In the genomic region with DNA sequence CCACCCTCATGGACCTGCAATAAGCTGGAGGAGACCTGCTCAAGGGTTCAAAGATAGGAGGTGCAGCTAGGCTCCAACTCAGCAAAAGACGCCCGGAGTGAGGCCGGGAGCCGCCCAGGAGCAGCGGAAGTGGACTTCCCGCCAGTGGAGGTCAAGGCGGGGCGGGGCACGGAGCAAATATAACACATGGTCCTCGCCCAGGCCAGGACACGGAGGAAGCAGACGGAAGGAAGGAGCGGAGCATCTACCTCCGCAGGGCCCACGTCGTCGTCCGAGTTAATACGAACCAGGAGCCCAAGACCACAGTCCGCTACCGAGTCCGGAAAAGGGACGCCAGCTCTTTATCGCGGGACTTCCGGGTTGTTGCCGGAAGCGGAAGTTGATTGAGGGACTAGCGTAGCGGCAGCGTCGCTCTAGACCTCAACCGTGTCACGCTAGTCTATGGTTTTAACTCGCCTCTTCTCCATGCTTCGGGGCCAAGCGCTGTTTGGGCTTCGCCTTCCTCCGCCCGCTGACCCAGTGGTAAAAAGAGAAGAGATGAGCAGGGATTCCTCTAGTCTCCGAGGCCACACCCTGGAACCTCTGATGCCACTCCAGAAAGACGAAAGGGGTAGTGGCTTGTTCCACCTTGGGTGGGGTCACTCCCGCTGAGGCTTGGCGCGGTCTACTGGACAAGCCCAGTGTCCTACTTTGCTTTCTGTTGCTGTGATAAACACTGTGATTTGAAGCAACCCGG, we compare ENCODE assay signal across 8 mouse cellular contexts. TPM values are rescaled to one million over a fixed set of nuclear protein-coding genes. Genes with fewer than 3 reads are reported as not detected.
DNase-seq lines count a peak whose midpoint lies in the region; ATAC-seq and TF ChIP-seq lines count a peak whose summit lies in the region.

No protein-coding gene starts in this region.

- no peaks in the 10 kb centered on the region for H3K27me3 ChIP-seq in MEL (ENCODE audit: control insufficient read depth in 1 of 2, insufficient read depth in 2 of 2, low read length in 2 of 2)
- no peaks in the 10 kb centered on the region for H3K27me3 ChIP-seq in cerebellum, adult 2 months (ENCODE audit: control insufficient read depth, insufficient read depth, low read length)
- no peaks in the 10 kb centered on the region for H3K27me3 ChIP-seq in forebrain, postnatal 0 days (ENCODE audit: insufficient read depth, low read length)
- H3K27me3 ChIP-seq in lung, embryonic 15.5 days: no peaks in the 10 kb centered on the region

- peaks cover 0 to 4% of the 10 kb centered on the region in 2 experiments; a peak in 1 of 4 replicates for H3K36me3 ChIP-seq in MEL (ENCODE audit: control insufficient read depth in 1 of 2, insufficient read depth in 2 of 2, low read length in 2 of 2)
- H3K36me3 ChIP-seq in forebrain, postnatal 0 days (ENCODE audit: insufficient read depth): no peaks in the 10 kb centered on the region
- no peaks in the 10 kb centered on the region for H3K36me3 ChIP-seq in lung, embryonic 15.5 days

- ATAC-seq in forebrain, postnatal 0 days: peak; percentile 97
- peak; percentile 92 for ATAC-seq in lung, embryonic 15.5 days (ENCODE audit: borderline replicate concordance, extremely low read depth, low FRiP score, low TSS enrichment)

- H3K9me3 ChIP-seq in MEL (replicated peaks; ENCODE audit: insufficient read depth, low read length): no peaks in the 10 kb centered on the region
- no peaks in the 10 kb centered on the region for H3K9me3 ChIP-seq in forebrain, postnatal 0 days (ENCODE audit: low read length)
- no peaks in the 10 kb centered on the region for H3K9me3 ChIP-seq in lung, embryonic 15.5 days

- no peaks in the 10 kb centered on the region; a peak in 1 of 4 replicates for H3K4me1 ChIP-seq in MEL (ENCODE audit: control insufficient read depth in 1 of 2, insufficient read depth in 2 of 2, low read length in 2 of 2)
- H3K4me1 ChIP-seq in cerebellum, adult 2 months (ENCODE audit: control insufficient read depth, insufficient read depth, low read length): peaks cover 19% of the 10 kb centered on the region
- H3K4me1 ChIP-seq in forebrain, postnatal 0 days (ENCODE audit: insufficient read depth): peaks cover 5% of the 10 kb centered on the region; the same call in 1 of the 2 replicates
- H3K4me1 ChIP-seq in lung, embryonic 15.5 days: peaks cover 12% of the 10 kb centered on the region

- 0 out of 4 replicates have a peak, but pooled peaks of 1 of the 2 experiments have one; percentile 26 for TF ChIP-seq EP300 in MEL (IDR thresholded peaks at IDR 0.05; ENCODE audit: low read depth in 1 of 2, low read length in 2 of 2)

- WGBS in cerebellum, adult 2 months: under 1% methylated on average over 46 of the region's 46 CpGs
- under 1% methylated on average over 46 of the region's 46 CpGs for WGBS in forebrain, postnatal 0 days
- WGBS in lung, embryonic 15.5 days: under 1% methylated on average over 46 of the region's 46 CpGs

- peak overlapping the region; percentile 88 for H3K9ac ChIP-seq in MEL (ENCODE audit: control insufficient read depth, low read depth, low read length, poor library complexity, severe bottlenecking)
- peak overlapping the region; percentile 71 for H3K9ac ChIP-seq in forebrain, postnatal 0 days
- peak overlapping the region; percentile 83 for H3K9ac ChIP-seq in lung, embryonic 15.5 days

- TF ChIP-seq RAD21 in MEL (IDR thresholded peaks at IDR 0.05; ENCODE audit: low read depth, low read length): no peak

- DNase-seq in MEL (ENCODE audit: low read depth, low spot score): peak; percentile 95
- DNase-seq in cerebellum, adult 2 months: peak; percentile 90 to 91
- peak; percentile 94 for DNase-seq in forebrain, postnatal 0 days
- DNase-seq in heart, postnatal 4 days: peak; percentile 84
- DNase-seq in layer of hippocampus, adult 8-10 months (ENCODE audit: low spot score in 2 of 2): peak; percentile 77 to 81
- peak; percentile 80 for DNase-seq in ovary, adult 18-20 months (ENCODE audit: low spot score)
- DNase-seq in thymus, postnatal 0 days (ENCODE audit: low spot score): peak; percentile 89

- peak overlapping the region; percentile 81 for H3K4me2 ChIP-seq in forebrain, postnatal 0 days (ENCODE audit: low read depth)
- peak overlapping the region; percentile 70 for H3K4me2 ChIP-seq in lung, embryonic 15.5 days

- peak overlapping the region; percentile 93 for H3K27ac ChIP-seq in MEL (ENCODE audit: control insufficient read depth, low read depth, low read length)
- peak overlapping the region; percentile 93 for H3K27ac ChIP-seq in cerebellum, adult 2 months (ENCODE audit: insufficient read depth, low read length)
- peak overlapping the region; percentile 75 for H3K27ac ChIP-seq in forebrain, postnatal 0 days (ENCODE audit: low read depth, low read length)
- H3K27ac ChIP-seq in lung, embryonic 15.5 days: peak overlapping the region; percentile 95

- H3K4me3 ChIP-seq in MEL (ENCODE audit: control insufficient read depth in 1 of 2, insufficient read depth in 1 of 2, low read depth in 2 of 2, low read length in 2 of 2): peak overlapping the region; percentile 75 to 87
- peak overlapping the region; percentile 82 for H3K4me3 ChIP-seq in cerebellum, adult 2 months (replicated peaks; ENCODE audit: insufficient read depth, low read depth, low read length)
- peak overlapping the region; percentile 70 for H3K4me3 ChIP-seq in forebrain, postnatal 0 days (ENCODE audit: low read depth, low read length)
- H3K4me3 ChIP-seq in lung, embryonic 15.5 days: peak overlapping the region; percentile 73

- peak in 1 of 2 experiments; percentile 86; a peak in 3 of 4 replicates for TF ChIP-seq POLR2A in MEL (IDR thresholded peaks at IDR 0.05; ENCODE audit: control insufficient read depth in 1 of 2, insufficient read depth in 1 of 2, low read depth in 1 of 2, low read length in 2 of 2, poor library complexity in 1 of 2)
- peak; percentile 9; the same call in 1 of the 2 replicates for TF ChIP-seq POLR2A in cerebellum, adult 2 months (IDR thresholded peaks at IDR 0.05; ENCODE audit: borderline replicate concordance, insufficient read depth, low read length)

- peaks cover 11% of the 10 kb centered on the region; the same call in 1 of the 2 replicates for H3K79me2 ChIP-seq in MEL (ENCODE audit: control insufficient read depth, insufficient read depth, low read length, poor library complexity)

- no peak for TF ChIP-seq CTCF in MEL (IDR thresholded peaks at IDR 0.05 in 2 of 3, conservative IDR thresholded peaks at IDR 0.05 in 1 of 3; ENCODE audit: control insufficient read depth in 1 of 3, insufficient read depth in 1 of 3, low read depth in 2 of 3, low read length in 3 of 3, poor library complexity in 1 of 3, severe bottlenecking in 1 of 3)
- TF ChIP-seq CTCF in cerebellum, adult 2 months (IDR thresholded peaks at IDR 0.05; ENCODE audit: borderline replicate concordance, insufficient read depth, low read depth, low read length): no peak
- no peak for TF ChIP-seq CTCF in forebrain, postnatal 0 days (IDR thresholded peaks at IDR 0.05; ENCODE audit: low read depth)

TF ChIP-seq in MEL, 35 proteins besides CTCF, POLR2A, EP300 and RAD21 (continues in another document):
- TF ChIP-seq MYB (IDR thresholded peaks at IDR 0.05; ENCODE audit: low read depth, low read length) (no peak), USF1 (IDR thresholded peaks at IDR 0.05; ENCODE audit: low read depth, low read length) (no peak), USF2 (IDR thresholded peaks at IDR 0.05; ENCODE audit: borderline replicate concordance in 1 of 2, insufficient read depth in 1 of 2, low read depth in 1 of 2, low read length in 2 of 2) (no peak), ELF1 (IDR thresholded peaks at IDR 0.05; ENCODE audit: low read depth, low read length) (peak; percentile 95), POLR2AphosphoS2 (IDR thresholded peaks at IDR 0.05; ENCODE audit: low read length) (no peak), MEF2A (IDR thresholded peaks at IDR 0.05; ENCODE audit: extremely low read depth, insufficient replicate concordance, low read depth, low read length, poor library complexity, severe bottlenecking) (no peak), RCOR1 (IDR thresholded peaks at IDR 0.05; ENCODE audit: low read depth, low read length) (no peak), MAX (IDR thresholded peaks at IDR 0.05; ENCODE audit: low read length) (peak; percentile 52; the same call in 1 of the 2 replicates)

RNA-seq across cellular contexts. Expression of a gene that starts 21.4 kb away (rescaled TPM):
- total RNA-seq in MEL (2012; rRNA removed): not detected in 2 replicates
- polyA plus RNA-seq in MEL (2012; ENCODE audit: insufficient read depth in 1 of 2, insufficient read length in 2 of 2, low read depth in 1 of 2, low replicate concordance in 2 of 2, missing spikeins in 1 of 2): not detected
- not detected in 2 replicates for polyA plus RNA-seq in cerebellum, adult 2 months (2012; rRNA removed)
- total RNA-seq in forebrain, postnatal 0 days (2014; rRNA removed): not detected in 2 replicates
- not detected in 2 replicates for polyA plus RNA-seq in forebrain, postnatal 0 days (2015; fragmentation: Nextera tagmentation; extraction: Ambion mirVana)
- total RNA-seq in heart, postnatal 4 days (2021): not detected
- not detected for total RNA-seq in layer of hippocampus, adult 8-10 months (2022)
- not detected in 2 replicates for polyA plus RNA-seq in lung, embryonic 15.5 days (2015; fragmentation: Nextera tagmentation; extraction: Ambion mirVana)
- polyA plus RNA-seq in thymus, postnatal 0 days (2015; fragmentation: Nextera tagmentation; extraction: Ambion mirVana): not detected in 2 replicates

RNA-seq across cellular contexts. Expression of a gene that starts 30.7 kb away (rescaled TPM):
- total RNA-seq in MEL (2012; rRNA removed): 173 and 174 TPM in 2 replicates
- polyA plus RNA-seq in MEL (2012; ENCODE audit: insufficient read depth in 1 of 2, insufficient read length in 2 of 2, low read depth in 1 of 2, low replicate concordance in 2 of 2, missing spikeins in 1 of 2): 100 to 1,000 TPM; 117 to 203 TPM
- 375 and 390 TPM in 2 replicates for polyA plus RNA-seq in cerebellum, adult 2 months (2012; rRNA removed)
- 699 and 735 TPM in 2 replicates for total RNA-seq in forebrain, postnatal 0 days (2014; rRNA removed)
- polyA plus RNA-seq in forebrain, postnatal 0 days (2015; fragmentation: Nextera tagmentation; extraction: Ambion mirVana): 1,221 and 1,252 TPM in 2 replicates
- 100 to 1,000 TPM; 276 to 285 TPM for total RNA-seq in heart, postnatal 4 days (2021)
- 100 to 1,000 TPM; 300 to 325 (median 301) TPM for total RNA-seq in layer of hippocampus, adult 8-10 months (2022)
- polyA plus RNA-seq in lung, embryonic 15.5 days (2015; fragmentation: Nextera tagmentation; extraction: Ambion mirVana): 701 and 709 TPM in 2 replicates
- polyA plus RNA-seq in thymus, postnatal 0 days (2015; fragmentation: Nextera tagmentation; extraction: Ambion mirVana): 536 and 561 TPM in 2 replicates

RNA-seq across cellular contexts. Expression of a gene that starts 42.1 kb away (rescaled TPM):
- not detected in 2 replicates for total RNA-seq in MEL (2012; rRNA removed)
- polyA plus RNA-seq in MEL (2012; ENCODE audit: insufficient read depth in 1 of 2, insufficient read length in 2 of 2, low read depth in 1 of 2, low replicate concordance in 2 of 2, missing spikeins in 1 of 2): not detected
- polyA plus RNA-seq in cerebellum, adult 2 months (2012; rRNA removed): not detected in 2 replicates
- total RNA-seq in forebrain, postnatal 0 days (2014; rRNA removed): not detected in 2 replicates
- not detected in 2 replicates for polyA plus RNA-seq in forebrain, postnatal 0 days (2015; fragmentation: Nextera tagmentation; extraction: Ambion mirVana)
- not detected for total RNA-seq in heart, postnatal 4 days (2021)
- total RNA-seq in layer of hippocampus, adult 8-10 months (2022): not detected
- polyA plus RNA-seq in lung, embryonic 15.5 days (2015; fragmentation: Nextera tagmentation; extraction: Ambion mirVana): 0.16 and 0.94 TPM in 2 replicates
- polyA plus RNA-seq in thymus, postnatal 0 days (2015; fragmentation: Nextera tagmentation; extraction: Ambion mirVana): 0.40 TPM in 1 of 2 replicates, not detected in the other

Comparison
In these comparisons a context has a peak if more than half of its experiments do, and no peak if none do; other contexts are left out.
1. Peak in every context shown above with its lines: DNase-seq, ATAC-seq, H3K4me3 ChIP-seq and H3K27ac ChIP-seq.